Mouse (Mus musculus) ES-E14 (cell line): ENCODE data around the gene Mef2b. TPM values are rescaled to one million over a fixed set of nuclear protein-coding genes. Genes with fewer than 3 reads are reported as not detected.

Experiments
- DNase-seq: peaks from one replicate; pipeline ENCODE4 v3.0.0-alpha.2; 2013; ENCODE audit warnings: low read depth, low spot score
- H3K27ac ChIP-seq: 2 replicates; pipeline ENCODE4 v1.5.1; 2012; ENCODE audit warnings: low read depth, mild to moderate bottlenecking, low read length, moderate library complexity, mixed read lengths; ENCODE audit not compliant: poor library complexity, insufficient read depth, severe bottlenecking
- H3K36me3 ChIP-seq: 2 replicates; pipeline ENCODE4 v1.6.1; 2012; ENCODE audit warnings: mild to moderate bottlenecking, low read length, moderate library complexity, mixed read lengths; ENCODE audit not compliant: control insufficient read depth, poor library complexity, insufficient read depth, severe bottlenecking
- H3K4me1 ChIP-seq, 2 experiments: fragments of 150-350 bp in 1 of 2; sonication (generic) in 1 of 2; 2 replicates each; pipeline ENCODE4 v1.6.1; 2012; ENCODE audit warnings: low read length in 2 of 2, mild to moderate bottlenecking in 1 of 2, mixed read lengths in 1 of 2; ENCODE audit not compliant: control insufficient read depth in 2 of 2, insufficient read depth in 2 of 2, poor library complexity in 1 of 2
- H3K4me3 ChIP-seq, 2 experiments: fragments of 150-350 bp in 1 of 2; sonication (generic) in 1 of 2; 2 replicates each; pipeline ENCODE4 v1.5.1; 2012; ENCODE audit warnings: low read length in 2 of 2, low read depth in 1 of 2, mild to moderate bottlenecking in 1 of 2, mixed read lengths in 1 of 2; ENCODE audit not compliant: insufficient read depth in 1 of 2, poor library complexity in 1 of 2, severe bottlenecking in 1 of 2
- H3K9ac ChIP-seq: 2 replicates; pipeline ENCODE4 v1.6.1; 2012; ENCODE audit warnings: low read depth, mild to moderate bottlenecking, low read length, mixed read lengths; ENCODE audit not compliant: poor library complexity, insufficient read depth, severe bottlenecking
- H3K9me3 ChIP-seq: fragments of 150-350 bp; sonication (generic); 2 replicates; pipeline ENCODE4 v1.6.1; 2012; ENCODE audit warnings: low read depth, mild to moderate bottlenecking, low read length; ENCODE audit not compliant: control insufficient read depth, insufficient read depth
- CHD2 ChIP-seq: IDR thresholded peaks from 2 replicates; pipeline ENCODE4 v1.6.1; 2014; ENCODE audit warnings: mild to moderate bottlenecking, low read depth, low read length, inconsistent platforms
- HCFC1 ChIP-seq: IDR thresholded peaks from 2 replicates; pipeline ENCODE4 v1.6.1; 2012; ENCODE audit warnings: low read length, inconsistent platforms, borderline replicate concordance; ENCODE audit not compliant: insufficient read depth
- MAFK ChIP-seq: IDR thresholded peaks from 2 replicates; pipeline ENCODE4 v1.6.1; 2014; ENCODE audit warnings: mild to moderate bottlenecking, low read depth, low read length, inconsistent platforms; ENCODE audit not compliant: insufficient read depth
- ZC3H11A ChIP-seq: IDR thresholded peaks from 2 replicates; pipeline ENCODE4 v1.6.1; 2012; ENCODE audit warnings: low read depth, mild to moderate bottlenecking, inconsistent platforms, low read length, borderline replicate concordance
- ZNF384 ChIP-seq: IDR thresholded peaks from 2 replicates; pipeline ENCODE4 v1.6.1; 2012; ENCODE audit warnings: low read depth, low read length, inconsistent platforms
- in situ Hi-C, 2 experiments: fragments of 600-800 bp; cut with MboI; formaldehyde crosslinking; loops; one replicate each; pipeline ENCODE4 v1.15.1; 2025; ENCODE audit warnings: low sequenced_read_pairs in 2 of 2, inconsistent platforms in 1 of 2; ENCODE audit not compliant: unreplicated experiment in 2 of 2
- total RNA-seq: library from RNA; depleted of rRNA; stranded (reverse); fragments of 300-350 nt; gene quantifications from 2 replicates; pipeline ENCODE4 v1.2.3, GENCODE M21; 2012

The Mef2b gene
- total RNA-seq, 1 experiment, result 3.6 TPM

- Histone ChIP-seq H3K9me3 (no peaks in the 10 kb centered on the region), H3K9ac (no peak overlapping the region), H3K4me3 (no peak overlapping the region), H3K36me3 (no peaks in the 10 kb centered on the region), H3K4me1 (peaks cover 0 to 7% of the 10 kb centered on the region in 2 experiments; a peak in 1 of 4 replicates), H3K27ac (no peak overlapping the region)
- TF ChIP-seq HCFC1, result no peak
- TF ChIP-seq ZNF384, result no peak
- TF ChIP-seq ZC3H11A, result no peak
- no peak for TF ChIP-seq CHD2
- no peak for TF ChIP-seq MAFK
- in situ Hi-C loops, result no loop called here
- no peak for DNase-seq
Measured at GRCm38 (mm10) chr8:70104506-70104905, 35.0 kb upstream of the Mef2b start.

DNA sequence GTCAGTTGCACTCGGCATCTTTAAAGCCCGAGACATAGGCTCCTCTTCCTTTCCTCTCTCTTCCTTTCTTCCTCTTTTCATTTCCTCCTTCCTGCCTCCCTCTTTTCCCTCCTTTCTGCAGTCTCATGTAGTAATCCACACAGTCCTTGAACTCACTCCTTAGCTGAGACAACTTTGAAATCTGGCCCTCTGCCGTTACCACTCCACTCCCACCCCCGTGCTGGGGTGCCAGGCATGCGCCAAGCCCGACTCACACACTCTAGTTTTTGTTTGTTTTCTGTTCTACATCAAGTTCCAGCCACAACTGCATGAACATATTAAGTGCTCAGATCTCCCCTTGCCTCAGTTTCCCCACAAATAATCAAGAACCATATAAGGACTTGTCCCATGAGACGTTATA, 34.6 kb upstream of the Mef2b start:
- no peak overlapping the region for H3K4me3 ChIP-seq
- DNase-seq, result no peak
- H3K9ac ChIP-seq, result no peak overlapping the region
- no peaks in the 10 kb centered on the region for H3K36me3 ChIP-seq
- H3K4me1 ChIP-seq, result peaks cover 0 to 4% of the 10 kb centered on the region in 2 experiments; a peak in 1 of 4 replicates
- in situ Hi-C loops, result no loop called here
- no peak overlapping the region for H3K27ac ChIP-seq
- H3K9me3 ChIP-seq, result no peaks in the 10 kb centered on the region
- TF ChIP-seq HCFC1, result no peak
- no peak for TF ChIP-seq MAFK
- TF ChIP-seq ZC3H11A, result no peak
- TF ChIP-seq CHD2, result no peak
- no peak for TF ChIP-seq ZNF384

DNA sequence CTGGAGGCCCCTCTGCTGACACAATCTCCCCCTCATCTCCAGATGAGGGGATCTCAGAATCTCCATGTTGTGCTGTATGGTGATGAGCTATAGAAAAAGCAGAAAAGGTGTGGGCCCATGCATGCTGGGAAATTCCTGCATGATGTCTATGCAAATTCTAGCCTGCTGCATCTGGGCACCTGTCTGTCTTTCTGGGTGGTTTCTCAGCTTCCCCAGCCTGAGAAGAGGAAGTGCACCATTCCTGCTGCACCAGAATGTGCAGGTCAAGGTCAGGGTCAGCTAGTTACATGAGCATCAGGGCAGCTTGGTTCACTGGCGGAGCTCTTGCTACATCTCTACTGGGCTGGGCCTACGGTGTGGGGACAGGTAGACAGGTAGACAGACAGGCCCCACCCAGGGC, 29.1 kb upstream of the Mef2b start:
- in situ Hi-C loops, result no loop called here
- Histone ChIP-seq H3K4me1 (peaks cover 0 to 2% of the 10 kb centered on the region in 2 experiments; a peak in 1 of 4 replicates), H3K9me3 (no peaks in the 10 kb centered on the region), H3K9ac (no peak overlapping the region), H3K36me3 (no peaks in the 10 kb centered on the region), H3K27ac (no peak overlapping the region), H3K4me3 (no peak overlapping the region)
- no peak for TF ChIP-seq HCFC1
- TF ChIP-seq ZC3H11A, result no peak
- TF ChIP-seq CHD2, result no peak
- no peak for TF ChIP-seq MAFK
- no peak for TF ChIP-seq ZNF384
- DNase-seq, result no peak

DNA sequence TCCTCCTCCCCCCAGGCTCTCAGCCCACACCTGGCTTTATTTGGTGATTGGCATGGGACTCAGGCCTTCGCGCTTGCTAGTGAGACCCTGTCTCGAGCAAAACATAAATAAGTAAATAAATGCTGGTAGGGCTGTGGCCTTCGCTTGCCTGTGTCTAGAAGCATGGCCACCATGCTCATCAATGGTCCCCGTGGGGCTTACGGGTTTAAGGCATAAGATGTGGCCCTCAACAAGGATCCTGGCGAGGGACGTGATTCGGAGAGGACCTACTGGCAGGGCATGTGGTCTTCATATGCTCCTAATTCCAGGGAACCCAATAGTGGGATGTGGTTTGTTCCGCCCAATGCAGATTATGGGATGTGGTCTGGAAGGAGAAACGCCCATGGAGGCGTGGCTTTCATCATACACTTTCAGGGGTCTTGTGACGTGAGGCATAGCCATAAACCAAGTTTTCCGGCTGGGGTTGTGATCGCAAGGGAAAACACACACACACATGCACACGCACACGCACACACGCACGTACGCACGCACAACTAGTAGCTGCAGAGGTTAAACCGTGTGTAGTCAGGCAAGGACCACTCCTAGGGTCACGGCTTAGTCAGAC, 28.2 kb upstream of the Mef2b start:
- in situ Hi-C loops, result no loop called here
- no peak for TF ChIP-seq CHD2
- TF ChIP-seq ZC3H11A, result no peak
- no peak for TF ChIP-seq HCFC1
- TF ChIP-seq ZNF384, result no peak
- TF ChIP-seq MAFK, result no peak
- H3K36me3 ChIP-seq, result no peaks in the 10 kb centered on the region
- H3K27ac ChIP-seq, result no peak overlapping the region
- peak overlapping the region; percentile 29 to 59; a peak in 2 of 4 replicates for H3K4me3 ChIP-seq
- no peaks in the 10 kb centered on the region for H3K9me3 ChIP-seq
- no peak overlapping the region for H3K9ac ChIP-seq
- no peak for DNase-seq
- H3K4me1 ChIP-seq, result peaks cover 0 to 2% of the 10 kb centered on the region in 2 experiments; a peak in 1 of 4 replicates
